Mouse (Mus musculus): ENCODE measurements around the gene Kcnq2. TPM values are rescaled to one million over a fixed set of nuclear protein-coding genes. Genes with fewer than 3 reads are reported as not detected.

The Kcnq2 gene
- total RNA-seq (2021) = 1 to 10 TPM; 3.2 to 4.4 TPM
- long read RNA-seq, experiment 1, partial matches to known transcripts = 0 of 1 reads
- long read RNA-seq, experiment 1, other reads (novel, unspliced or antisense) = 1 of 1 reads
- long read RNA-seq, experiment 2 = 0 reads

DNA sequence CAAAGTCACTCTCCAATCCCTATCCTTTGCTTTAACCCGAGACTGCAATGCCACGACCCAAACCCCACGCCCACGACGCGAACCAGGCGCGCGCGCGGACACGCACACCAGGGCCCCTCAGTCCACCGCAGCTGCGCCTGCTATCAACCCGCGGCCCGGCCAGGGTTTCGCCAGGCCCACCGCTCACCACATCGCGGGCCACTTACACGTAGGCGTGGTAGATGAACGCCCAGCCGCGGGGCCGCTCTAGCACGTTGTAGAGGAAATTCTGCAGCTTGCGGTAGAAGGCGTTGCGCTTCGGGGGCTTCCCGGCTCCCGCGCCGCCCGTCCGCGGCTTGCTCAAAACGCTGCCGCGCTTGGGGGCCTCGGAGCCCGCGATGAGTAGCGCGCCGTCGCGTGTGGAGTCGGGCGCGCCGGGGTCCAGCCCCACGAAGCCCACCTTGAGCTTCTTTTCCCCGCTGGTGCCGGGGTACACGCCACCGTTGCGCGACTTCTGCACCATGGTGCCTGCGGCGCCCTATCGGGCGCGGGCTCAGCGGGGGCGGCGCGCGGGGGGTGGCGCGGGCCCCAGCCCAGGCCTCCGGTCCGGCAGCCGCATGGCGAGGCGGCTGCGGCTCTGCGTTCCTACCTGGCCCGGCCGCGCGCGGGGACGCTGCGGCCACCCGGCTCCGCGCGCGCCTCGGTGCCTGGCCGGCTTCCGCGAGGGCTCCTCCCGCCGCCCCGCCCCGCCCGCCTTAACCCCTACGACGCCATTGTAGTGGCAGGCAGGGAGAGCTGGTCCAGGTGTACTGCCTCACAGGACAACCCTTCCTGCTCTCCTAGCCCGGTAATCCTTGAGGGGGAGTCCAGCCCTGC is at the start of gene Kcnq2:
Gene Kcnq2, minus strand, starts transcription at position 710 of the 855 bp plus-strand sequence.
- no peak for DNase-seq

DNA sequence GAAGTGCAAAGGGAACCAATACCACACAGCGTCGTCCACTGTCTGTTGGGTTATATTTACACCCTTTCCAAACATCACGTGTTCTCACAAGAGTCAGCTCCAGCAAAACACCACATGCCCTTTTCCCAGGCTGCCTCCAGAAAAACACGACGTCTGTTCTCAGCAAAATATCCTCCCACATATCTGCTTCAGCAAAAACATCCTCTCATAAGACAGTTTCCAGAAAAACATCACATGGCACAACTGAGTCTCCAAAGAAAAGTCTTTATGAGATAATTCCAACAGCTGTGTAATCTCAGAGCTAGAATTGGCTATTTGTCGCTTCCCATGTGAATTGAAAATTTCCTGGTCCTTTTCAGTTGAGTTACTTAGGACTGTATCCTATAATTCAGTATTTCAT is 45.8 kb upstream of the Kcnq2 start:
- DNase-seq = no peak

DNA sequence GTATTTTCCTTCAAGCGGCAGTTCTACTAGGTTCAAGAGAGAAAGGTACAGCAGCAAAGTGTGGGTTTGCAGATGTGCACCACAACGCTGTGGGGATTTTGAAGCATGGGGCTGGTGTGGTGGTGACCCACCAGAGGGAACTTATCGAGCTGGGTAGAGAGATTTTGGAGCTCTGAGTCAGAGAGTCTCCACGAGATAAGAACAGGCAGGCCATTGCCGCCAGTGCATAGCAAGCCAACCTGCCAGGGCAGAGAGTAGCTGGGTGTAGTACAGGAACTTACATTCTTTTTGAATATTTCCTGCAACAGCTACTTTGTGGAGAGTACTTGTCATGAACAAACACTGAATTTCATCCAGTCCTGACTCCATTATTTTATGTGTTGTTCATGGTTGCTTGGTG is 43.4 kb upstream of the Kcnq2 start:
- DNase-seq = no peak

GRCm38 (mm10) chr2:181178015-181178414 is 42.9 kb upstream of the Kcnq2 start:
- DNase-seq = no peak

DNA sequence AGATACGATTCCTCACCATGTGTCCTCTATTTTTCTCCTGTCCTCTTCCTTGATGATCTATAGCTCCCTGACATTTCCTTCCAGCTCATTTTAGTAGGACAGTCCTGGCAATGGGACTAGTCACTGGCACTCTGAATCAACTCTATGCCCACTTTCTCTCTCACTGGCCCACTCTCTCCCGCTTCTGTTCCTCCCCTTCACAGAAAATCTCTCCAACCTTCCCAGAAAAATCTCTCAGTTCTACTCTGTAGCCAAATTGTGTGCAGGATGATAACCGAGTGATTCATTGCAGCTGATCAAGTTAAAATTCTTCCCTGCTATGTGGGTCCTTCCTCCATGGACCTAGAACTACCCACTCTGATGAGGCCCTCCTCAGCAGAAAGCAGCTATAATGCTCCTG is 39.5 kb upstream of the Kcnq2 start:
- DNase-seq = no peak

DNA sequence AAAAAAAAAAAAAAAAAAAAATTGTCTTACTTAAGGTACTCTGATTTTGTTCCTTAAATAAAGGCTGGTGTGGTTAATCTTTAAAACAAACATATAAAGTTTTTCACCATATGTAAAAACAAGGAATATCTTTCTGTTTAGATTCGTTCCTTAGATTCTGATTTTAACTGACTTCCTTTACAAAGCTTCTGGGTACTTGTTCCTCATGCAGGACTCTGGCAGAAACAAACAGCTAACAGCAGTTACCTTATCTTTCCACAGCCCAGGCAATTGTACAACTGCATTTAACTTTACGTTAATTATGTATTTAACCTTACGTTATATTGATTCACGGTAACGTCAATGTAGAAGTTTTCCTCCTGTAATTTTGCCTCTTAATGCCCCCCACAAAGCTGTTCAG is 31.4 kb upstream of the Kcnq2 start:
- no peak for DNase-seq

- no peak for DNase-seq
These were observed 25.7 kb upstream of the Kcnq2 start for GRCm38 (mm10) chr2:181160821-181161220.

DNA sequence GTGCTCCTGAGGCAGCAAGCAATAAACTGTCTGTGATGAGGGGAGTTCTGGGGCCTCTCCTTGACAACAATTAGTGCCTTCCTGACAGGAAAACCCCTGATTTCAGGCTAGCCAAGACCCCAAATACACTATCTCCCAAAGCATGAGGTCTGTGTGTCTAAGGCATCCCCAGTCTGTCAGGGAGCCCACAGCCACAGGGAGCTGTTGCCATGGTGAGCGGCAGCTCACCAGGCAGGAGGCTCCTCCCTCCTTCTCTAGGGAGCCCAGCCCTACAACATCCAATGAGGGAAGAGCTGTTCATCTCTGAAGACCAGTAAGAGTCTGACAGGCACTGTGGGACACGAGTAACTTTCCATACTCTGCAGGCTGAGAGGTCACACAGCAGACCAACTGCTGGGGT is 24.7 kb upstream of the Kcnq2 start:
- no peak for DNase-seq

DNA sequence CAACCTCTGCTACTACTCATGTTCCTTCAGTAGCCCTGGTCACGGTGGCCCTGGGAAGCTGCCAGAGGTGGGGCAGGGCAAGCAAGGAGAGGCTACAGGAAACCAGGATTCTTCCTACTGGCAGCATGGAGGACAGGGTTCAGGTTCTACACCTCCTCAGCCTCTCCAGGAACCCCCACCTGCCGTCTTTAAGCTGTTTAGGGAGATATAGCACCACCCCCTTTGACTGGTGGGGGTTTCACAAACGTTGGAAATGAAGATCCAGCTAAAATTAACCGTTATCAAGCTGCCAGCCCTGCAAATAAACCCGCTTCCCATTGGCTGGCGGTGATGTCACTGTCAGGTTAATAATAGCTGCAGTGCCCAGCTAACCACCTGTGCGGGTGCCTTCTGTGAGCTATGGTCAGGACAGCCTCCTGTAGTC is 24.0 kb upstream of the Kcnq2 start:
- no peak for DNase-seq

DNA sequence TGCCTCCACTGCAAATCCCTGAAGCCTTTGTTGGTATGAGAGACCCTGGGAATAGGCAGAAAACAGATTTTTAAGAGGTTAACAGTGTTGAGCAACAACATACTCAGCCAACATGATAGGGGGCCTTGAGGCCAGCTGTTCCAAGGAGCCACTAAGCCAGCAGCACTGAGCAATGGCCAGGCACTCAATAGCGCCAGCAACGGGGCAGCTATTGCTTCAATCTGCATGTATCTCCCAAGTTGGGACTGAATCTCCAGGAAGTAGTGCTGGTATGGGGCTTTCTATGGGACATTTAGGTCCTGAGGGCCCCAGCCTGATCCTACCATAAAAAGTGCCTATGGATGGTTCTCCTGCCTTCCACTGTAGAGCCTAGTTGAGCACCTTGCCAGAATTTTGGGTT is 23.4 kb upstream of the Kcnq2 start:
- DNase-seq = peak in 1 of 2 experiments; percentile 51

DNA sequence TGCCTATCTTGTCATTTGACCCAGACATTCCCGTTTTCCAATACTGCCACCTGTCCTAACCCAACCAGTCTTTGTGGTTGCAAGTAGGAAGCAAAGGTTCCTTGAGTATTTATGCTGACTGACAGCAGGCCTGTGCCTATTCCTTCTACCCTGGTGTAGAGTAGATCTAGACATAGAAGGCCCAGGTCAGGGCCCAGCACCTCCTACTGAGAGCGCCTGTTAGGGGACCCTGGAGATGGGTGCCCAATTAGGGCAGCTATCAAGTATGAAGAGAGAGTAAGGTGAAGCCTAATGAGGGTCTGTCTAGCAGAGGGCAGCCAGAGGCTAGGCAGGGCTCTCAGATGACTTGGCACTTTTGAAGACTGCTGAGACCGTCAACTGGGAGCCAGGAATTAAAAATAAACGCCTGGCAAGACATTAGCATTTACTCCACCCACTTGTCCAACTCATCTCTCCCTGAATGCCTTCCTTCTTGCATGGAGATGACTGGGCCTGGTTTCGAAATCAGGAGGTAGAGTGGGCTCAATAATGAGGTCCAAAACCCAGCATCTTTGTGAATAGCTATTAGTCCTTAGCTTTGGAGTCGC is 22.7 kb upstream of the Kcnq2 start:
- DNase-seq = no peak

DNA sequence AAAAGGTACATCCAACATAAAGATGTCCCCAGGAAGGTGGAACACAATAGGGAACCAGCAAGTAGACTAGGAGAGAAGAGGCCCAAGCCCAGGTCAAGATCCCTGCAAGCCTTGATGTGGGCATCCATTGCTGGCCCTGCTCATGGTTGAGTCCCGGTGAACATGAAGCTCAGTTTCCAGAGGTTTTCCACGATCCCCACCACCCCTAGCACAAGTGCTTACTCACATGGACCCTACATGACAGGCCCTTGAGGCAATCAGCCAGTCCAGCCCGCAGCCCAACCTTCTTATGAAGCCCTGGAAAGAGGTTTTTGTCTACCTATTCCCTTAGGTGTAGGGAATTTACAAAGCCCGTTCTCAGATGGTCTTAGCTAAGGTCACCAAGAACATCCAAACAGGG is 22.1 kb upstream of the Kcnq2 start:
- no peak for DNase-seq

DNA sequence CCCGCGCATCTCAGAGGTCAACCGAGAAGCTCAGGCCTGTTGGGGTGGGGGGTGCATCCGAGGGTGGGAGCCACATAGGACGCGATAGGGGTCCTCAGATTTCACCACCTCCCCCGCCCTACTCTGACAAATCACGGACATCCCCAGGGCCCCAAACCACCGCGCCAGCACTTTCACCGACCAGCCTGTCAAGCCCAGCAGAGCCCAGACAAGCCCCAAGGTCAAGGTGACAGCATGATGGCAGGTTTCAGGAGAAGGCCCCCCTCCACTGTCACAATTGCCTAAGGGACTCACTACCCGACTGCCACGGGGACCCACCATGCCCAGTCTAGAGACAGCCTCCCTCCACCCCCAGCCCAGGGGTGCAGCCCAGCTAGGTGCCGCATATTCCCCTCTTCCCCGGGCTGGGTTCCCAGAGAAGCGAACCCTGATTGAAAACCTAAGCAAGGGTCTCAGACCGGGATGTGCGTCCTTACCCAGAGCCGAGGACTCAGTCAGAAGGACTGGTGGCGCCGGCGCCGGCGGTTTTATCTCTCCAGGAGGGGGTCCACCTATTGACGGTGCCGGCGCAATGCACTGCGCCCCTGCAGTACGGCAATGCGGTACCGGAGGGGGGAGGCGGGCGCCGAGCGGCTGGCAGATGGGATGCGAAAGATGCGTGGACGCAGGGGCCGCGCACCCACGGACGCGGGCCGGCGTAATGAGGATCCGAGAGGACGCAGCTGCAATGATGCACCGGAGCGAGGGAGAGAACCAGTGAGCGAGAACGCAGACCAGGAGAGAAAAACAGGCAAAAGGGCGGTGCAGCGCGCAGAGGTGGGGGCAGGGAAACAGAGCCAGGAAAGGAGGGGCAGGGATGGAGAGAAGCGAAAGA is 21.4 kb upstream of the Kcnq2 start, which contains the start of gene Eef1a2:
Gene Eef1a2, minus strand, starts transcription at position 767 of the 874 bp plus-strand sequence.
- peak in 1 of 2 experiments; percentile 12 for DNase-seq

- peak; percentile 25 to 44 for DNase-seq
These were observed 20.7 kb upstream of the Kcnq2 start for GRCm38 (mm10) chr2:181155801-181156200.

GRCm38 (mm10) chr2:181154831-181155415 is 19.8 kb upstream of the Kcnq2 start:
- DNase-seq = peak in 1 of 2 experiments; percentile 43

GRCm38 (mm10) chr2:181154361-181154760 is 19.3 kb upstream of the Kcnq2 start:
- no peak for DNase-seq

GRCm38 (mm10) chr2:181153837-181154236 is 18.7 kb upstream of the Kcnq2 start:
- peak; percentile 32 to 35 for DNase-seq

- DNase-seq = no peak
These were observed 18.0 kb upstream of the Kcnq2 start for GRCm38 (mm10) chr2:181153131-181153530.

DNA sequence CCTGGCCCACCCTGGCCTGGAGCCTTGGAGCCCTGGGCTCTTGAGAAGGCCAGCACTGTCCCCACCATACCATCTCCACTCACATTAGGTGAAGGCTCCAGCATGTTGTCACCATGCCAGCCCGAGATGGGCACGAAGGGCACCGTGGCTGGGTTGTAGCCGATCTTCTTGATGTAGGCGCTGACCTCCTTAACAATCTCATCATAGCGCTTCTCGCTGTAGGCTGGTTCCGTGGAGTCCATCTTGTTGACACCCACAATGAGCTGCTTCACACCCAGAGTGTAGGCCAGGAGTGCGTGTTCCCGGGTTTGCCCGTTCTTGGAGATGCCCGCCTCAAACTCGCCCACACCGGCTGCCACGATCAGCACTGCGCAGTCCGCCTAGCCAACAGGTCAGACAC is 17.6 kb upstream of the Kcnq2 start:
- DNase-seq = no peak

- DNase-seq = no peak
These were observed 15.2 kb upstream of the Kcnq2 start for GRCm38 (mm10) chr2:181150281-181150680.

- DNase-seq = no peak
These were observed 13.3 kb upstream of the Kcnq2 start for GRCm38 (mm10) chr2:181148318-181148955.

All from adrenal gland, postnatal 36 days (tissue).